Mouse (Mus musculus): Measurements from ENCODE around the gene Gm10803. TPM values are rescaled to one million over a fixed set of nuclear protein-coding genes. Genes with fewer than 3 reads are reported as not detected.
A peak's percentile ranks its signal among the peaks of the same experiment; 100 is the strongest.

The Gm10803 gene
- polyA plus RNA-seq, 1 experiment from 2014 or later = not detected

GRCm38 (mm10) chr2:93572565-93572964 is 12.2 kb downstream of the Gm10803 start:
- H3K9ac ChIP-seq (ENCODE audit: low read depth, low read length) = no peak overlapping the region
- no peak overlapping the region for H3K27ac ChIP-seq (replicated peaks; ENCODE audit: low read depth, low read length)
- H3K27me3 ChIP-seq (replicated peaks; ENCODE audit: control insufficient read depth, insufficient read depth, low read length) = no peaks in the 10 kb centered on the region
- no peaks in the 10 kb centered on the region for H3K9me3 ChIP-seq (ENCODE audit: control insufficient read depth, low read length)
- ATAC-seq (ENCODE audit: low read depth) (peak; percentile 30; the same call in 1 of the 2 replicates), DNase-seq (ENCODE audit: low spot score) (peak; percentile 66)
- no peak overlapping the region for H3K4me2 ChIP-seq (ENCODE audit: low read depth, low read length)
- peaks cover 4% of the 10 kb centered on the region; the same call in 1 of the 2 replicates for H3K4me1 ChIP-seq (ENCODE audit: control insufficient read depth, insufficient read depth, low read length)
- WGBS = 48% methylated on average over 4 of the region's 5 CpGs
- no peak overlapping the region for H3K4me3 ChIP-seq (ENCODE audit: low read depth, low read length)
- H3K36me3 ChIP-seq (ENCODE audit: control insufficient read depth, insufficient read depth, low read length) = no peaks in the 10 kb centered on the region

GRCm38 (mm10) chr2:93581271-93581670 is 20.9 kb downstream of the Gm10803 start:
- Histone ChIP-seq H3K36me3 (ENCODE audit: control insufficient read depth, insufficient read depth, low read length) (no peaks in the 10 kb centered on the region), H3K27ac (replicated peaks; ENCODE audit: low read depth, low read length) (no peak overlapping the region), H3K4me3 (ENCODE audit: low read depth, low read length) (no peak overlapping the region), H3K9me3 (ENCODE audit: control insufficient read depth, low read length) (no peaks in the 10 kb centered on the region), H3K4me1 (ENCODE audit: control insufficient read depth, insufficient read depth, low read length) (0 out of 2 replicates have a peak, but pooled peaks cover 8% of the 10 kb centered on the region), H3K4me2 (ENCODE audit: low read depth, low read length) (no peak overlapping the region), H3K9ac (ENCODE audit: low read depth, low read length) (no peak overlapping the region), H3K27me3 (replicated peaks; ENCODE audit: control insufficient read depth, insufficient read depth, low read length) (no peaks in the 10 kb centered on the region)
- 47% methylated on average over 3 of the region's 3 CpGs for WGBS
- no peak for ATAC-seq (ENCODE audit: low read depth)
- DNase-seq (ENCODE audit: low spot score) = no peak

GRCm38 (mm10) chr2:93585821-93586220 is 25.5 kb downstream of the Gm10803 start:
- WGBS = 75% methylated on average over 1 of the region's 1 CpGs

GRCm38 (mm10) chr2:93587446-93587845 is 27.1 kb downstream of the Gm10803 start:
- WGBS = 26% methylated on average over 6 of the region's 6 CpGs

More at GRCm38 (mm10) chr2:93585821-93586220, 25.5 kb downstream of the Gm10803 start:
- Histone ChIP-seq H3K4me2 (ENCODE audit: low read depth, low read length) (no peak overlapping the region), H3K27me3 (replicated peaks; ENCODE audit: control insufficient read depth, insufficient read depth, low read length) (no peaks in the 10 kb centered on the region), H3K4me3 (ENCODE audit: low read depth, low read length) (no peak overlapping the region), H3K9me3 (ENCODE audit: control insufficient read depth, low read length) (no peaks in the 10 kb centered on the region), H3K36me3 (ENCODE audit: control insufficient read depth, insufficient read depth, low read length) (no peaks in the 10 kb centered on the region), H3K9ac (ENCODE audit: low read depth, low read length) (no peak overlapping the region), H3K27ac (replicated peaks; ENCODE audit: low read depth, low read length) (no peak overlapping the region), H3K4me1 (ENCODE audit: control insufficient read depth, insufficient read depth, low read length) (0 out of 2 replicates have a peak, but pooled peaks cover 8% of the 10 kb centered on the region)
- ATAC-seq (ENCODE audit: low read depth) = no peak
- DNase-seq (ENCODE audit: low spot score) = no peak

DNA sequence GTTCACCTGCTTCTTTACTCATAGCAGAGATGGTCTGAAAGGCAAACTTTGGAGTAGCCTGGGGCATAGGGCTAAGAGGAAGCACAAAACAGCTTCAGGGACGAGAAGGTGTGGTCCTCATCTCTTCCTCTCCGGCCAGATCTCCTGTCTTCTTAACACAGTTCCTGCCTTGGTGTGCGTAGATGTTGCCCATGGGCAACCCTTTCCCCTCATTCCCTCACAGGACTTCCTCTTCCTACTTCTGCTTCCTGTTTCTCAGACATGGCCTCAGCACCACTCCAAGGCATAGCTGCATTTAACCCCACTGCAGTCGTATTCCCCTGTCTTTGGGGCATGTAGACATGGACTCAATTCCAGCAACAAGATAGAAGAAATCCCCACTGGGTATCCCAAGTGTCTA is 29.5 kb downstream of the Gm10803 start:
- WGBS = 61% methylated on average over 4 of the region's 4 CpGs
- DNase-seq (ENCODE audit: low spot score) (no peak), ATAC-seq (ENCODE audit: low read depth) (no peak)
- Histone ChIP-seq H3K36me3 (ENCODE audit: control insufficient read depth, insufficient read depth, low read length) (no peaks in the 10 kb centered on the region), H3K27ac (replicated peaks; ENCODE audit: low read depth, low read length) (no peak overlapping the region), H3K4me2 (ENCODE audit: low read depth, low read length) (no peak overlapping the region), H3K4me3 (ENCODE audit: low read depth, low read length) (no peak overlapping the region), H3K9ac (ENCODE audit: low read depth, low read length) (no peak overlapping the region), H3K27me3 (replicated peaks; ENCODE audit: control insufficient read depth, insufficient read depth, low read length) (no peaks in the 10 kb centered on the region), H3K4me1 (ENCODE audit: control insufficient read depth, insufficient read depth, low read length) (peaks cover 11% of the 10 kb centered on the region; the same call in 1 of the 2 replicates), H3K9me3 (ENCODE audit: control insufficient read depth, low read length) (no peaks in the 10 kb centered on the region)

More at GRCm38 (mm10) chr2:93587446-93587845, 27.1 kb downstream of the Gm10803 start:
- H3K27me3 ChIP-seq (replicated peaks; ENCODE audit: control insufficient read depth, insufficient read depth, low read length) = no peaks in the 10 kb centered on the region
- no peaks in the 10 kb centered on the region for H3K36me3 ChIP-seq (ENCODE audit: control insufficient read depth, insufficient read depth, low read length)
- H3K4me3 ChIP-seq (ENCODE audit: low read depth, low read length) = no peak overlapping the region
- peaks cover 12% of the 10 kb centered on the region; the same call in 1 of the 2 replicates for H3K4me1 ChIP-seq (ENCODE audit: control insufficient read depth, insufficient read depth, low read length)
- H3K27ac ChIP-seq (replicated peaks; ENCODE audit: low read depth, low read length) = no peak overlapping the region
- H3K4me2 ChIP-seq (ENCODE audit: low read depth, low read length) = no peak overlapping the region
- H3K9me3 ChIP-seq (ENCODE audit: control insufficient read depth, low read length) = no peaks in the 10 kb centered on the region
- H3K9ac ChIP-seq (ENCODE audit: low read depth, low read length) = no peak overlapping the region
- DNase-seq (ENCODE audit: low spot score) (no peak), ATAC-seq (ENCODE audit: low read depth) (no peak)

- no peaks in the 10 kb centered on the region for H3K27me3 ChIP-seq (replicated peaks; ENCODE audit: control insufficient read depth, insufficient read depth, low read length)
- no peak overlapping the region for H3K4me2 ChIP-seq (ENCODE audit: low read depth, low read length)
- H3K9ac ChIP-seq (ENCODE audit: low read depth, low read length) = no peak overlapping the region
- WGBS = 33% methylated on average over 2 of the region's 2 CpGs
- ATAC-seq (ENCODE audit: low read depth) = no peak
- H3K36me3 ChIP-seq (ENCODE audit: control insufficient read depth, insufficient read depth, low read length) = no peaks in the 10 kb centered on the region
- H3K4me3 ChIP-seq (ENCODE audit: low read depth, low read length) = no peak overlapping the region
- H3K9me3 ChIP-seq (ENCODE audit: control insufficient read depth, low read length) = no peaks in the 10 kb centered on the region
- DNase-seq (ENCODE audit: low spot score) = no peak
- peaks cover 14% of the 10 kb centered on the region for H3K4me1 ChIP-seq (ENCODE audit: control insufficient read depth, insufficient read depth, low read length)
- H3K27ac ChIP-seq (replicated peaks; ENCODE audit: low read depth, low read length) = no peak overlapping the region
Measured at GRCm38 (mm10) chr2:93591706-93592105, 31.3 kb downstream of the Gm10803 start.

DNA sequence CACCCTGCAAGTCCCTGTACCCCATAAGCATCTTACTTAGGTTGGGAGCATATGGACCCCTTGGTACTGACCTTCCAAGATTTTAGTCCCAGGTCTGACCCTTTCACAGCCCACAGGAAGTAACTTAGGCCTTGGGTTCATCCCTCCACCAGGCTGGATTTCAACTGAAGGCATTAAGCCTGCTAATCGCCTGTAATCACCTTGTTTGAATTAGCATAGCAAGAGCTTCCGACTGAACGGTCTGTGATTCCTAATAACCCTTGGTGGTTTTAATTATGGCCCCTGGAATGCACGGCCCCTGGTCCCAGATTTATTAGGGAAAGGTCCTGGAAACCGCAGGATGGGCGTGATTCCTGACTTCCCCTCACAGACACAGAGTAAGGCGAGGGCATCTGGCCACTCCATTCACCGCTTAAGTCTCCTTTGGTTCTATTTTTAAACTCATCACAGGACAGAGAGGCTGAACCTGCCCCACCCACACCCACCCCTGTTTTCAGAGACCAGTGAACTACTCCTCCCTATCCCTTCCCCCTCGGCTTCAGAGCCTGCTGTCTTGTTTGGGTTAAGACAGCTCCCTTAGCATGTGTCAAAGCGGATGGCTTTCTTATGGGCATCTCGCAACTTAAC is 31.9 kb downstream of the Gm10803 start:
- Histone ChIP-seq H3K4me1 (ENCODE audit: control insufficient read depth, insufficient read depth, low read length) (peaks cover 19% of the 10 kb centered on the region), H3K36me3 (ENCODE audit: control insufficient read depth, insufficient read depth, low read length) (no peaks in the 10 kb centered on the region), H3K4me2 (ENCODE audit: low read depth, low read length) (no peak overlapping the region), H3K27ac (replicated peaks; ENCODE audit: low read depth, low read length) (no peak overlapping the region), H3K9me3 (ENCODE audit: control insufficient read depth, low read length) (no peaks in the 10 kb centered on the region), H3K27me3 (replicated peaks; ENCODE audit: control insufficient read depth, insufficient read depth, low read length) (no peaks in the 10 kb centered on the region), H3K9ac (ENCODE audit: low read depth, low read length) (no peak overlapping the region), H3K4me3 (ENCODE audit: low read depth, low read length) (no peak overlapping the region)
- ATAC-seq (ENCODE audit: low read depth) = no peak
- WGBS = 29% methylated on average over 11 of the region's 11 CpGs
- DNase-seq (ENCODE audit: low spot score) = no peak

GRCm38 (mm10) chr2:93593121-93593520 is 32.8 kb downstream of the Gm10803 start:
- no peak overlapping the region for H3K27ac ChIP-seq (replicated peaks; ENCODE audit: low read depth, low read length)
- H3K36me3 ChIP-seq (ENCODE audit: control insufficient read depth, insufficient read depth, low read length) = no peaks in the 10 kb centered on the region
- ATAC-seq (ENCODE audit: low read depth) (no peak), DNase-seq (ENCODE audit: low spot score) (no peak)
- no peaks in the 10 kb centered on the region for H3K9me3 ChIP-seq (ENCODE audit: control insufficient read depth, low read length)
- H3K4me1 ChIP-seq (ENCODE audit: control insufficient read depth, insufficient read depth, low read length) = peaks cover 26% of the 10 kb centered on the region
- 84% methylated on average over 10 of the region's 10 CpGs for WGBS
- H3K27me3 ChIP-seq (replicated peaks; ENCODE audit: control insufficient read depth, insufficient read depth, low read length) = no peaks in the 10 kb centered on the region
- no peak overlapping the region for H3K9ac ChIP-seq (ENCODE audit: low read depth, low read length)
- no peak overlapping the region for H3K4me2 ChIP-seq (ENCODE audit: low read depth, low read length)
- no peak overlapping the region for H3K4me3 ChIP-seq (ENCODE audit: low read depth, low read length)

DNA sequence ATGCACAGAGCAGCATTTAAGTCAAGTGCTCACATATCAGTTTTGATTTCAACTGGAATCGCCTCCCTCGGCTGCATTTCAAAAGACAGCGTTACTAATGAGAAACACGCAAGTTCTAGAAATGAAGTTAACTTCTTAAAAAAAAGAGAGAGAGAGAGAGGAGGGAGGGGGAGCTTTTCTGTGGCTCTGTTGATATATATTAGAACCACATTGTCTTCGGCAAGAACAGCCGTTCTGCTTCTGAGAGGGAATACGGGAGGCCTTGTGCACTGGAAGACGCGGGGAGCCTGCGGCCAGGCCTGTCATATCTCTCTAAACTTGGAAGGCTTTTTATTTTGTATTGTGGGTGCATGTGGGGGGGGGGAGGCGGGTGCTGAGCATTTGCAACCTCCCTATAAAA is 36.8 kb downstream of the Gm10803 start:
- H3K27ac ChIP-seq (replicated peaks; ENCODE audit: low read depth, low read length) = peak overlapping the region; percentile 66
- no peaks in the 10 kb centered on the region for H3K9me3 ChIP-seq (ENCODE audit: control insufficient read depth, low read length)
- no peaks in the 10 kb centered on the region for H3K27me3 ChIP-seq (replicated peaks; ENCODE audit: control insufficient read depth, insufficient read depth, low read length)
- H3K4me3 ChIP-seq (ENCODE audit: low read depth, low read length) = no peak overlapping the region
- H3K4me1 ChIP-seq (ENCODE audit: control insufficient read depth, insufficient read depth, low read length) = peaks cover 30% of the 10 kb centered on the region
- H3K36me3 ChIP-seq (ENCODE audit: control insufficient read depth, insufficient read depth, low read length) = no peaks in the 10 kb centered on the region
- peak overlapping the region; percentile 19; the same call in 1 of the 2 replicates for H3K4me2 ChIP-seq (ENCODE audit: low read depth, low read length)
- ATAC-seq (ENCODE audit: low read depth) (peak; percentile 69), DNase-seq (ENCODE audit: low spot score) (peak; percentile 89)
- 25% methylated on average over 10 of the region's 11 CpGs for WGBS
- no peak overlapping the region for H3K9ac ChIP-seq (ENCODE audit: low read depth, low read length)
